Mouse (Mus musculus) frontal cortex, postnatal 36 days (tissue): ENCODE measurements around the gene Cacnb1.

Experiments used
- DNase-seq, 2 experiments: peaks; one replicate each; pipeline ENCODE4 v3.0.0; 2022; ENCODE audit warnings: low spot score in 2 of 2

Gene Cacnb1

GRCm38 (mm10) chr11:98022555-98023371 is at the start of gene Cacnb1:
Gene Cacnb1, minus strand, starts transcription at chr11:98023034.
- no peak for DNase-seq

DNA sequence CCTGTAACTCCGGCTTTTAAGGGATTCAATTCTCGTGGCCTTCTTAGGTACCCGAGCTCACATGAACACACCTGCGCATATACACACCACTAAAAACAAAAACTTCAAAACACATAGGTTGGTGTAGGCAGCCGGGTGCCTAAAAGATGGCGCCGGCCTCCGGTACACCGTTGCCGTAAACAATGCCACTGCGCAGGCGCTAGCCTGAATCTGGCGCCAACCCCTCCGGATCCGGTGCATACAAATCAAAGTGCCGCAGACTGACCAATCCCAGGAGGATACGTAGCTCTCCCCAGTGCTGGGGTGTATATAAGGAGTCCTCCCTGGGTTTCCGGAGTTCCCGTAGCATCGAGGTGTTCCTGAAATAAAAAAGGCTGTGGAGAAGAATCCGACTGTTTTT is 44.4 kb upstream of the Cacnb1 start:
- no peak for DNase-seq

DNA sequence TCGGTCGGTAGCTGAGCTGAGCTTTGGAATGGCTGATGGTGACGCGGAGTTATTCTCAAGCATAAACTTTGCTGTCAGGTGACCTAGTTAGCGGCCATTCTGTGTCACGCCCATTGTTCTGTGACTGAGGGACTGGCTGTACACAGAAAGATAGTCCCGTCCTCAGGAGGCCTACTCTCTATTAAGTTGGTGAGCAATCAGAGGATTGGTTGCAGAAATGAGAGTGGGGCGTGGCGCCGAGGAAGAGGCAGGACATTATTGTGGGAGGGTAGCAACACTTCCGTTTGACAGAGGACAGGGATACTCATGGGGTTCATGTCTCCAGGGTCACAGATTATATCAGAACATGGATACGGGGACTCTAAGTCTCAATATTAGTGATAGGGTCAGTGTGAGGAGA is 43.4 kb upstream of the Cacnb1 start:
- DNase-seq, result no peak

DNA sequence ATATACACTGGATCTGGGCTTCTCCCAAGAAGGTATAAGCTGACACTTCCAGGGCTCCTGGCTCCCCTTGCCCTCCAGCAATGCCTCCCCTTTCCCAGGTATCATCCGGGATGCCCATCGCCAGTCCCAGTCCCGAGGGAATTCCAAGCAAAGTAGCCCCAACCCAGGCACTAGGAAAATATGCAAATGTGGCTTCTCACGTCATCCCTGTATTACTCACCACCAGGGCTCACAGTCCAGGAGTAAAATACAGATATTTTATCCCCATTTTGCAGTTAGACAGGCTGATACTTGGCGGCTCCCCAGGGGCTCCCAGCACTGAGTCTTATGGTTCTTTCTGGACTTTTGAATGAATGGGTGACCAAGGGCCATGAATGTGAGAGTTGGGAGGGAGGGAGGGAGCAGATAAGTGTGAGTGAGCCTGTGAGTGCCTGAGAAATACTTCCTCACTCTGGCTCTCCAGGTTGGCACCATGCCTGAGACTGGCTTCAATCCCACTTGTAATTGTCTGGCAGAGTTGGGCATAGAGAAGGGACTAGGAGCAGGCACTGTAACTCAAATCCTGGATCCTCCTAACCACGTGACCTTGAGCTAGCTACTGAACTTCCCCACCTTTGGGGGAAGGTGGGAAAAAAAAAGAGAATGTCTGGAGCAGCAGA is 39.2 kb upstream of the Cacnb1 start:
- no peak for DNase-seq

DNA sequence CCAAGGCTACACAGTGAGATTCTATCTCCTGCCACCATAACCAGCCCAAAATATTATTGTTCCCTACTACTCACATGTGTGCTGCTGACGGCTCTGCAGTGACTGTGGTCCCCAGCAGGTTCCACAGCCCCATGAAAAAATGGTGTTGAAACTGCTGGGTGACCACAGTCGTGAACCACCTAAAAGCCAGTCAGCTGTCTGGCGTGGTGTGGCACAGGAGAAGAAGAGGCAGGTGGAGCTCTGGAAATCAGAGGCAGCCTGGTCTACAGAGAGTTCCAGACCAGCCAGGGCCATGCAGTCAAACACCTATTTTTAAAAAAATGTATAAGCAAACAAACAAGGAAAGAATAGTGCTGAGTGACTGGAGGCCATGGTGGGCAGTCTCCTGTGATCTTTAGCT is 38.6 kb upstream of the Cacnb1 start:
- no peak for DNase-seq

DNA sequence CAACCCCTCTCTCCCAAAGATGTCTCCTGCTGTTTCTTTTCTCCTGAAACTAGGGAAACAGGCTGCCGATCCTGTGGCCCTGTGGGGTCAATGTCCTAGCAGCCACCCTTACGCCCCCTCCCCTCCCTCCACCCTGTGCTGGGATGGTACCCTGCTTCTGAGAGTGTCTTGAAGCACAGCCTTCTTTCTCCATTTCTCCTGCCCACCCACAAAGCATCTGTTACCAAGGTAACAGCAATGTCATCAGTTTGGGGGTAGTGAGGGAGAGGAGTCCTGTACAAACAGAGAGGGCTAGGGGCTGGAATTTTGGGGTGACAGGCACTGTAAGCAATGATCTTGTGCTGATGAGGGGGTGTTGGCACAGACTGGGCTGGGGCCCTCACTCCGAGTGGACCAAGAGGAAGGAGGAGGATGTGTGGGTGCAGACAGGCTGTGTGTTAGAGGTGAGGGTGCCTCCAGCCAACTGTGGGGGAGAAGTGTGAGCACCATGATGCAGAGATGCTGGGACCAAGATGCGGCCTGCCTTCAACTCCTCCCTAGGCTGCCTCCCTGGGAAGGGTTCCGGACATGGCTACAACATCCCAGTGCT is 37.4 kb upstream of the Cacnb1 start:
- DNase-seq, result peak; percentile 56 to 68

- peak in 1 of 2 experiments; percentile 32 for DNase-seq
Observed at GRCm38 (mm10) chr11:98059662-98060061, 36.8 kb upstream of the Cacnb1 start.

DNA sequence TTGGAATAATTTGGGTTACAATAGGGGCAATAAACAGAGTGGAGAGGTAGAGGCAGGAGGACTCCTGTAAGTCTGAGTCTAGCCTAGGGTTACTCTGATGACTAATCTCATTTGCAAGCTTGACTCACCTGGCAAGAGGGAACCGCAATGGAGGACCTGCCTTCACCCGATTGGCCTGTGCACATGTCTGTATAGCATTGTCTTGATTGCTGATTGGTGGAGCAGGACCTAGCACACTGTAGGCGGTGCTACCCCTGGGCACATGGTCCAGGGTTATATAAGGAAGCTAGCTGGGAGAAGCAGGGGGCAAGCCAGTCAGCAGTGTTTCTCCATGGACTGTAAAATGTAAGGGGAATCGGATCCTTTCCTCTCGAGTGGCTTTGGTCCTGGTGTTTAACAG is 35.2 kb upstream of the Cacnb1 start:
- DNase-seq, result peak in 1 of 2 experiments; percentile 51

GRCm38 (mm10) chr11:98057466-98057865 is 34.6 kb upstream of the Cacnb1 start:
- peak in 1 of 2 experiments; percentile 61 for DNase-seq

DNA sequence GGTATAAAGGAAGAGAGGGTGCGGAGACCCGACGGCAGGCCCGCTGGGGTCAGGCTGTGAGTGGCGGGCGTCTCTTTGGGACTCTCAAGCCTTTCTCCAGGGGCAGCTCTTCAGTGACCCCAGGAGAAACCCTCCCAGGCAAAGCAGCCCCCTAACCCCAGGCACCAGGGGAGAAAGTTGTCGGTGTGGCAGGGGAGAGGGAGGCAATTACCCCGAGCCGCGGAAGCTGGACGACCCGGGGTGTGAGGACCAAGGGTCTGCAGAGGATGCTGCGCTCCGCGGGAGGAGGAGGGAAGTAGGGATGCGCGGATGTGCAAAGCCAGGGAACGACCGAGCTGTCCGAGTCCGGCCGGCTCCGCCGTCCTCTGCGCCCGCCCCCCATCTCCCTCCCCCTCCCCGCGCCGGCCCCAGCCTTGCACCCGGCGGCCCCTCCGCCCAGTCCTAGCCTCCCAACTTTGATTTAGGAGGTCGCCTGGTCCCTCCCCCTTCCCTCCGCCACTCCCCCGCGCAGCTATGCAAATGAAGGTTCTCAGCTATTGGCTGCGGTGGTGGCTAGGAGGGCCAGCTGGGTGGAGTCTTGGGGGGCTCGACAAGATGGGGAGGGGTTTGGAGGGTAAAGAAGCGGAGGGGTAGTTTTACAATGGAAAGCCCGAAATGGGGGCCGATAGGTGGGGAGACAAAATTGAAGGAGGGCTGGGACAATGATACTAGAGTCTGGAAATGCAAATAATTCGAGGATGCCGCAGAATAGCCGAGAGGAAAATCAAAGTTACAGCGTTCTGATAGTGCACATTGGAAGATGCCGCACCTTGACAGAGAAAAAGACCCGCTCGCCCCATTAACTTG is 30.4 kb upstream of the Cacnb1 start, which contains the start of gene Stac2:
Gene Stac2, minus strand, starts transcription at position 474 of the 846 bp plus-strand sequence.
- peak; percentile 57 to 71 for DNase-seq

DNA sequence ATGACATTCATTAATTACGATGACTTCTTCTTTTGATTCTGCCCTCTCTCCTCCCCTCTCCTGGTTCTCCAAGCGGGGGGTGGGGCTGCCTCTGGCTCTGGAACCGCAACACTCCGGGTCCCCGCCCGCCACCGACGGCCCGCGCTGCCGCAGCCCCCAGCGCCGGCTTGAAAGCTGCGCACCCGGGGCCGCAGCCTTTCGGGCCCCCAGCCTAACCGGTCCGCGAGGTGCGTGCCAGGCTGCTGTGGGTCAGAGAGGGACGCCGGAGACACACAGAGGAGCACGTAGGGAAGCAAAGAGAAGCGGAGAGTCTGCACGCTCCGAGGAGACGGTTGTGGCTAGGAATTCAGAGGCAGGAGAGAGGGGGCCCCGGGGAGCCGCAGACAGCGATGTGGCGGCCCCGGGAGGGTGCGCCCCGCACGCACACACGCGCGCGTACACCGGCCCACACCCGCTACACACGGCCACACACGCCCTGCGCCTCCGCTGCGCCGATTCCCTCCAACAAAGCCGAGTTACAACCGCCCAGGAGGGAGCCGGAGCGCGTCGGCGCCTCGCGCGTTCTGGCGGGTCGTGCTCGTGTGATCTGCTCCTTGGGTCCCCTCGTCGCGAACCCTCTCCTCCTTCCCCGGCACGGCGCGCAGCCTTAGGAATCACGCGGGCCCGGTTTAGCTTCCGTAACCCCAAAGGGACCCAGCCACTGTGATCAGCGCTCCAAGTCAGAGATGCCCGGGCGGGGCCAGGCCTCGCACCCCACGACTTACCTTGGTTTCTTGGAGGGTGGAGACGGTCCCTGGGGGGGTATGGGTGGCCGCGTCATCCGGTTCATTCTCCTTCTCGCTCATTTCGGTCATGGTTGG is 29.5 kb upstream of the Cacnb1 start:
- peak in 1 of 2 experiments; percentile 33 for DNase-seq

DNA sequence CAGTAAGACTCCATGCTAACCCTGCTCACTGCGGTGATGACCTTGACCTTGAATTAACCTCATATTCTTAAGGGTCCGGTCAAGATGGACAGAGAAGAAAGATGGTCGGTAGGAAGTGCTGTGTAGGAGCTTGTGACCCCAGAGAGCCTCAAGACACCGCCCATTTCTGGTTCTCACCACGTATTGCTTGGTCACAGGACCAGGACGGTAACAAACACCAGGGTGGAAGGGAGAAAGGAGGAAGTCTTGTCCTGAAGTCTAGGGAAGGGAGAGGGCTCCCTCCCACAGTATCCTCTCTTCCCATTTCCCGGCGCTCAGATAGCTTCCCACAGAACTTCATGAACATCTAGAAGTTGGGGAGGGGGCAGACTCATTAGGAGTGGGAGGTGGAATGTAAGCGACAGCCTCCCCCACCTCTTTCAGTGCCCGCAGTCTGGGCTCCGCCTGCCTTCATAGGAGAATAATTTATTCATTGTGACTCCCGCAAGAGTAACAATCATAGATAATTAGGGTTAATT is 28.8 kb upstream of the Cacnb1 start:
- DNase-seq, result no peak

DNA sequence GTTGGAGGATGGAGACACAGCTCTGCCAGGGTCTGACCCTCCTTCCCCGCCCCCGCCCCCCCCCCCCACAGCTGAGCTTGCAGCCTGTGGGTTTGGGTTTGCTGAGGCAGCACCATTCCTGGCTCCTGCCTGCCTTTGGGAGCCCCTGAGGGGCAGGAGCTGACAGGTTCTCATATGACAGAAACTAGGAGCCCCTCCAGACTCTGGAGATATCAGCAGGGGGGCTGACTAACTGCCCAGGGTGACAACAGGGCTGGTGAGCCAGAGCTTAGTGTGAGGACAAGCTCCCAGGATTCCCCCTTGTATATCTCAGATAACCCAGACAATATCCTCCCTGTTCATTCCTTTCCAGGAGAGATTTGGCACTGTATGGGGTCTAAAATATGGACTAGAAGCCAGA is 28.1 kb upstream of the Cacnb1 start:
- no peak for DNase-seq

- DNase-seq, result no peak
Observed at GRCm38 (mm10) chr11:98050520-98050815, 27.6 kb upstream of the Cacnb1 start.

DNA sequence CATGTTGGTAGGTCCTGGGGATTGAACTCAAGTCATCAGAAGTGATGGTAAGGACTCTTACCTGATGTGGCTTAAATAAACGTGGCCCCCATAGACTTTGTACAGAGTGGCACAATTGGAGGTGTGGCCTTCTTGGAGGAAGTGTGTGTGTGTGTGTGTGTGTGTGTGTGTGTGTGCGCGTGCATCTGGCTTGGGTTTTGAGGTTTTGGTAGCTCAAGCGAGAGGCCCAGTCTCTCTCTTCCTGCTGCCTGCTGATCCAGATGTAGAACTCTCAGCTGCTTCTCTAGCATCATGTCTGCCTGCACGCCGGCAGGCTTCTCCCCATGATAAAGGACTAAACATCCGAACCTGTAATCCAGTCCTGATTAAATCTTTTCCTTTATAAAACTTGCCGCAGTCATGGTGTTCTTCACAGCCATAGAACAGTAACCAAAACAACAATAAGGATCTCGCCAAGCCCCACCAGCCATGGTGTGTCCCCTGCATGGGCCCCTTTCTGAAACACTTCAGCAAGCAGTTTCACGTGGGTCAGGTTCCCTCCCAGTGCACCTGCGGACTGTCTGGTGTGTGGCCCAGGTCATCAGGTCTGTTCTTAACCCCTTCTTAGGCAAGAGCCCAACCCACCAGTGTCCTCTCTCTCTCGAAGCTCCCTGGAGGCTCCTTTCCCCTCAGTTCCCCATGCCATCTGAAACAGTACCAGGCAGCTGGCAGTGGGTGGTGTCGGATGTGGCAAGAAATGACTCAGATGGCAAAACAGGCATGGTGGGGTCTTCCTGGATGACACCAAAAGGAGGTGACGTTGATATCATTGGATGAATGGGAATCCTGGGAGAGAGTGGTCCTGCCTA is 27.1 kb upstream of the Cacnb1 start:
- DNase-seq, result peak in 1 of 2 experiments; percentile 47

DNA sequence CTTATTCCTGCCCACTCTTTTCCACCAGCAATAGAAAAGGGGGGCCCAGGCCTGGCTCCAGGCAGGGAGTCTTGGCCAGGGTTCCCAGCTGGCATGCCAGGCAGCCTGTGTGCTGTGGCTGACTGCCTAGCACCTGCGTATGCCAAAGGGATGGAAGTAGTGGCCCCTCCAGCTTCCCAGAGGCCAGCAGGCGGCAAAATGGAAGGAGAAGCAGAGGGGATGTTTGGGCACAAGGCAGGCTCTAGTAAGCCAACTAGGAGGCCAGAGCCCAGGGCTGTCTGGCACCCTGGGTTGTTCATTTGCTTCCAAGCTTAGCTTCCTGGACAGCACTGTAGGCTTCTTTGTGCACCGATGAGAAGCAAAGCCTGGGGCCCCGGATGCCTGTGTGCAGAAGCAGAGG is 24.9 kb upstream of the Cacnb1 start:
- peak in 1 of 2 experiments; percentile 57 for DNase-seq

DNA sequence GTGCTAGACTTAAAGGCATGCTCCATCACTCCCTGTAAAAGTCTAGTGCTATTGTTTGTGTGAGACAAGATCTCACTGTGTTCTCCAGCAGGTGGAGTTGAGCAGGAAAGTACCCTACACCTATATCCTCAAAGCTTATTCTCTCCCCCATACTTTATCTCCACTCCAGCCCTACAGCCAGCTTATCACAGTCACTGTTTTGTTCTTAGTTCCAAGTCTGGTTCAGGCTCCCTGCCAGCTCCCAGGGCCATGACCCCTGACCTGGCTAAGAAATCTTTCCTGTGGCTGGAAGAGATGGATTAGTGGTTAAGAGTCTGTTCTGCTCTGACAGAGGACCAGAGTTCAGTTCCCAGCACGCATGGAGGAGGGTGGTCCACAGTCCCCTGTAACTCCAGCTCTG is 23.6 kb upstream of the Cacnb1 start:
- DNase-seq, result no peak

- no peak for DNase-seq
Observed at GRCm38 (mm10) chr11:98045596-98045995, 22.8 kb upstream of the Cacnb1 start.

DNA sequence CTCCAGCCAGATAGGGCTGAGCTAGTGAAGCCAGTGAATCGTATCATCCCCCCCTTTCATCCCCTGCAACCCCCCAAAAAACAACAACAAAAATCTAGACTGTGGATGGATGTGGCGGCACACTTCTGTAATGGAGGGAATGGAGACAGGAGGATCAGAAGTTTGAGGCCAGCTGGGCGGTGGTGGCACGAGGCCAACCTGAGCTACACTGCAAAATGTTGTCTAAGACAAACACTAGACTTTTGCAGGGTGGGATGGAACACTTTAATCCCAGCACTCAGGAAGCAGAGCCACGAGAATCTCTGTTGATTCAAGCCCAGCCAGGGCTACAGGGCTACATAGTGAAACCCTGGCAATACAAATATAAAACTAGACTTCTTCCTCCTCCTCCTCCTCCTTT is 21.2 kb upstream of the Cacnb1 start:
- DNase-seq, result no peak

GRCm38 (mm10) chr11:98042741-98043140 is 19.9 kb upstream of the Cacnb1 start:
- no peak for DNase-seq
